Mouse (Mus musculus) right cerebral cortex, adult 18-20 months (tissue): Measurements from ENCODE around the gene Depdc1b.

Source experiments
- DNase-seq: peaks from one replicate; pipeline ENCODE4 v3.0.0; 2022; ENCODE audit warnings: mixed read lengths

Depdc1b gene

GRCm38 (mm10) chr13:108449116-108450097, 133.3 kb downstream of the Depdc1b start, which contains the start of gene Pde4d:
Pde4d (plus strand) TSS chr13:108449948.
- DNase-seq = peak; percentile 29

GRCm38 (mm10) chr13:108451122-108451521, 135.0 kb downstream of the Depdc1b start:
- DNase-seq = no peak

GRCm38 (mm10) chr13:108453064-108453919, 137.2 kb downstream of the Depdc1b start:
- no peak for DNase-seq
